Mouse (Mus musculus) heart, adult 9 months (tissue): ENCODE data around the gene Cltrn.

Experiments
- DNase-seq, 2 experiments: peaks; one replicate each; pipeline ENCODE4 v3.0.0; 2022; ENCODE audit warnings: low spot score in 2 of 2

The Cltrn gene

DNA sequence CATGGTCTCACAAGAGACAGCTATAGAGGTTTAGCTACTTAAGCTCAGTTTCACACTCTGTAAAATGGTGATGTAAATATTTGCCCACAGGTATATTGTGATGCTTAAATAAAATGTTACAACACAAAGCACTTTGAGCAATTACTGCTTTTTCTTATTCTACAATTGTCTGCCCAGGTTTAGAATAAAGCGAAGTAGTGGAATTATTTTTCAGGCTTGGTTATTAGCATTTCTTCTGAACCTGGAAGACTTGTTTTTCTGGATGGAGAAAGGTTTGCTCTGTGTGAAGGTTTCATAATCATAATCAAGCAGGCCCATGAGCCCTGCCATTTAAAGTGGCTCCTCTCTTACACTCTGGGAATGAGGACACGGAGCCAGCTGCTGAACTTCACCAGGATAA, 50.4 kb downstream of the Cltrn start, which contains the start of gene Ace2:
Gene Ace2 (plus strand): TSS at position 301 of the 400 bp plus-strand sequence.
- DNase-seq, result no peak

DNA sequence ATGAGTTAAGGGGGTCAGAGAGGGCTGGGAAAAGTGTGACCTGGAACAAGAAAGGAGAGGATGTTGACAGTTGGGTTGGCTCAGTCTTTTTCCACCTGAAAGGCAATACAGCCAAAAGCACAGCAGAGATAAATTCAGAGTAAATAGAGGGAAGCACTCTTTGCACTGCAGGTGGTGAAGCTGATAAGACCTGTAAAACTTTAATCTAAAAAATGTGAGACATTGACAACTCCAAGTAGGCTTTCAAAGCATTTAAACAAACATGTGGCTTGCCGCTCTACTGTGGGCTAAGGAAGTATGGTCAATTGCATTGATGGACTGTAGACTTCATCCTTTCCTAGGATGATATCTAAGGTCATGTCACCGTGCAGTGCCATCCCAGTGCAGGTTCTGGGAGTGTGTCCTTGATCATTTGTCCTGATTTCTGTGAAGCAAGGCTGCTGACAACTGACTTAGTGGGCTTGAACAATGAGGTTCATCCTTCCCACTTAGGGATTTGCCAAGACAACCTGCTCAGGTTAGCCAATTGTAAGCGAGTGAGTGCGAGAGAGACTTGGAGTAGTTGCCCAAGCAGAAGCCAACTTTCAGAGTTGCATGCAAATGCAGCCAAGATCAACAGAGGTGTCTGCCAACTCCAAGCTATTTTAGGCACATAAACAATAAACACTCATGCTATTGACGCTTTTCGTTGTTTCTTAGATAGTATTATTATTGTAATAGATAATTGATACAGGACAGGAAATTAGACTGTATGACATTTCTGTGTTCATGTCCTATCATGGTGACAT, 57.0 kb downstream of the Cltrn start:
- DNase-seq, result peak in 1 of 2 experiments; percentile 4

DNA sequence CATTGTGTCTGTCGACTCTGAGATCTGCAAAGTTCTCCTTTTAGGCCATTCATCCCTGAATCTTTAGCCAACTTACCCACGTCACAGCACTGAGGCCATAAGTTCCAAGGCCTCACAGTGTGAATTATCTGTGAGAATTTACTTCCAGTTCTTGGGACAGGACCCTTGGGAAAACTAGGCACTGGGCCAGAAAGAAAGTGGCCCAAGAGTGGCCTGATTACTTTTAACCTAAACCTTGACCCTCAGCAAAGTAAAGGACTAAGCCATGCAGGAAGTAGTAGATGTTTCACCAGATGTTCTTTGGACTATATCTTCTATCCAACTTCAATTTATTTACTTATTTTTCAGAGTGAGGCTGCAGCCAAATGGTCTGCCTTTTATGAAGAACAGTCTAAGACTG, 64.1 kb downstream of the Cltrn start:
- peak; percentile 19 to 28 for DNase-seq

DNA sequence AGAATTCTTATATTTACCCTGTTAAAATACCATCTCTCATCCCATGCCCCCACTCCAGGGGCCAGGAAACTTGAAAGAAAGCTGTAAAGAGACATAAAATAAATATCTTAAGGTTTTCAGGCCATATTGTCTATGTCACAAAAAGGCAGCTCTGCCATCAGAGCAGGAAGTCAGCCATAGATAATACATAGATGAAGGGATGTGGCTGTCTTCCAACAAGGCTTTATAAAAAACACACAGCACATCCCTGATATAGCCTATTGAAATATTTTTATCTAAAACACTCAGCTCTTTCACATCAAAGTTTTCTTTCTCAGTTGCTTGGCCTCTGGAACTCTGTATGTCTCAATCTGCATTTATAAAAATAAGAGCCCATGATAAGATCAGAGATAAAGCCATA, 65.0 kb downstream of the Cltrn start:
- no peak for DNase-seq

DNA sequence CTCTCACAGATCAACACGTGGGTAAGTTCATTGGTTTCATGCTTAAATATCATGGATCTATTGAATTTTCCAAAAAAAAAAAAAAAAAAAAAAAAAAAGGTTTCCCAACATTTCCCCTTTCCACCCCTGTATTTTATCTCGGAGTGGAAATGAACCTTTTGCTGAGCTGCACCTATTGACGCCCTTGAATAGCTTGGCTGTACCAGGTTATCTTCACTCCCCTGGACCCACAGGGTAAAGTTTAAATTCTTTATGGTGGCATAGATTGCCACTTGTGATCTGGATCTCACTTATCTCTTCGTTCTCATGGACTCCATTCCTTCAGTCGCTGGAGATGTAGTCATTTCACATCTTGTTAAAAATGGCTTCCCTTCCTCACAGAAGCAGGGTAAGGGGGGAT, 66.0 kb downstream of the Cltrn start:
- no peak for DNase-seq

DNA sequence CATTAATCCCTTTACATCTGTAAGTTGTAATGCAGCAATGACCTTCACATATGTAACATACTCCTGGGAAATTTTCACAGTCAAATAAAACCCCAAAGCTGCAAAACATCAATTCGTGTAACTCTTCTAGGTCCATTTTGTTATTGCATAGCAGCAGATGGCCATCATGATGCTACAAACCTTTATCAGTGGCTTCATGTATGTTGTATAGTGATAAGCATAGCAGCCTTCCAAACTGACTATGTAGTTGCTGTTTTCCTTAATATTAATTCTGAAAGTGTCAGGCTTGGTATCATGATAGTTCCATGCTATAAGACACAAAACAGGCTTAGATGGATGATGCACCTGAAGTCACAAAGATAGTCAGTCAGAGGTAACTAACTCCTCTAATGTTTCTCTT, 76.1 kb downstream of the Cltrn start:
- no peak for DNase-seq
